Mouse (Mus musculus) left cerebral cortex, postnatal 4 days (tissue): ENCODE results near the gene Lims1. TPM values are rescaled to one million over a fixed set of nuclear protein-coding genes. Genes with fewer than 3 reads are reported as not detected.
A peak's percentile ranks its signal among the peaks of the same experiment; 100 is the strongest.

Experiments used
- DNase-seq: peaks from one replicate; pipeline ENCODE4 v3.0.0-alpha.2; 2022
- intact Hi-C: fragments of 180-260 bp; cut with DNase I; formaldehyde crosslinking; loops from one replicate; pipeline ENCODE4 v1.15.1; 2025
- total RNA-seq, 2 experiments: library from RNA; stranded (reverse); gene quantifications; 2 replicates each; pipeline ENCODE4 v1.2.3; 2021

Gene Lims1
- total RNA-seq, 2 experiments from 2014 or later, result 34.7 to 35.9 TPM

GRCm38 (mm10) chr10:58342199-58342598, 18.9 kb downstream of the Lims1 start:
- DNase-seq, result no peak
- intact Hi-C loops, result no loop called here

GRCm38 (mm10) chr10:58343552-58343951, 20.3 kb downstream of the Lims1 start:
- DNase-seq, result no peak
- intact Hi-C loops, result no loop called here

- intact Hi-C loops, result no loop called here
- no peak for DNase-seq
Observed at GRCm38 (mm10) chr10:58350600-58350999, 27.3 kb downstream of the Lims1 start.

GRCm38 (mm10) chr10:58351670-58352069, 28.4 kb downstream of the Lims1 start:
- intact Hi-C loops, result no loop called here
- DNase-seq, result no peak

GRCm38 (mm10) chr10:58352364-58352763, 29.1 kb downstream of the Lims1 start:
- intact Hi-C loops, result no loop called here
- DNase-seq, result no peak

- intact Hi-C loops, result no loop called here
- DNase-seq, result no peak
Observed at GRCm38 (mm10) chr10:58354561-58354960, 31.3 kb downstream of the Lims1 start.

GRCm38 (mm10) chr10:58356460-58356859, 33.2 kb downstream of the Lims1 start:
- intact Hi-C loops, result no loop called here
- no peak for DNase-seq

GRCm38 (mm10) chr10:58359123-58359522, 35.9 kb downstream of the Lims1 start:
- DNase-seq, result no peak
- intact Hi-C loops, result no loop called here

GRCm38 (mm10) chr10:58359952-58360351, 36.7 kb downstream of the Lims1 start:
- no peak for DNase-seq
- intact Hi-C loops, result no loop called here

- intact Hi-C loops, result no loop called here
- no peak for DNase-seq
Observed at GRCm38 (mm10) chr10:58362745-58363144, 39.5 kb downstream of the Lims1 start.

- intact Hi-C loops, result no loop called here
Observed at GRCm38 (mm10) chr10:58364770-58365515, 41.7 kb downstream of the Lims1 start.

GRCm38 (mm10) chr10:58368791-58369706, 45.8 kb downstream of the Lims1 start:
- intact Hi-C loops, result no loop called here
- no peak for DNase-seq

More at GRCm38 (mm10) chr10:58364770-58365515, 41.7 kb downstream of the Lims1 start:
- no peak for DNase-seq

GRCm38 (mm10) chr10:58369707-58370093, 46.4 kb downstream of the Lims1 start:
- DNase-seq, result no peak
- intact Hi-C loops, result loop anchor here (10.0 kb wide), 1 partner anchor 75 kb away; the partner anchor contains the start of gene Ranbp2

GRCm38 (mm10) chr10:58370143-58370542, 46.9 kb downstream of the Lims1 start:
- intact Hi-C loops, result loop anchor here (10.0 kb wide), 1 partner anchor 75 kb away; the partner anchor contains the start of gene Ranbp2
- DNase-seq, result no peak

- no peak for DNase-seq
- intact Hi-C loops, result loop anchor here (10.0 kb wide), 1 partner anchor 74 kb away; the partner anchor contains the start of gene Ranbp2
Observed at GRCm38 (mm10) chr10:58370559-58370958, 47.3 kb downstream of the Lims1 start.

GRCm38 (mm10) chr10:58371279-58371842, 48.1 kb downstream of the Lims1 start:
- intact Hi-C loops, result loop anchor here (10.0 kb wide), 1 partner anchor 73 kb away; the partner anchor contains the start of gene Ranbp2
- no peak for DNase-seq

GRCm38 (mm10) chr10:58372430-58373030, 49.3 kb downstream of the Lims1 start:
- intact Hi-C loops, result loop anchor here (10.0 kb wide), 1 partner anchor 72 kb away; the partner anchor contains the start of gene Ranbp2

GRCm38 (mm10) chr10:58373829-58374228, 50.6 kb downstream of the Lims1 start:
- intact Hi-C loops, result loop anchor here (10.0 kb wide), 1 partner anchor 71 kb away; the partner anchor contains the start of gene Ranbp2
- no peak for DNase-seq

More at GRCm38 (mm10) chr10:58372430-58373030, 49.3 kb downstream of the Lims1 start:
- DNase-seq, result no peak

GRCm38 (mm10) chr10:58377592-58378197, 54.4 kb downstream of the Lims1 start:
- intact Hi-C loops, result loop anchor here (10.0 kb wide), 1 partner anchor 67 kb away; the partner anchor contains the start of gene Ranbp2
- peak; percentile 36 for DNase-seq

- DNase-seq, result no peak
- intact Hi-C loops, result loop anchor here (10.0 kb wide), 1 partner anchor 66 kb away; the partner anchor contains the start of gene Ranbp2
Observed at GRCm38 (mm10) chr10:58378380-58378779, 55.1 kb downstream of the Lims1 start.
